Mouse (Mus musculus): ENCODE measurements around the gene Col4a3. TPM values are rescaled to one million over a fixed set of nuclear protein-coding genes. Genes with fewer than 3 reads are reported as not detected.
A peak's percentile ranks its signal among the peaks of the same experiment; 100 is the strongest.

Col4a3 gene
- 0.55 and 0.72 TPM in 2 replicates for polyA plus RNA-seq (2014; fragmentation: Nextera tagmentation; extraction: Ambion mirVana)

GRCm38 (mm10) chr1:82586713-82587399 lies at the start of gene Col4a3, which contains the start of gene Col4a4:
TSS of gene Col4a3 (plus strand) at chr1:82586921.
TSS of gene Col4a4 (minus strand) at chr1:82586849.
- Histone ChIP-seq H3K27me3 (ENCODE audit: control insufficient read depth, insufficient read depth, low read length) (peaks cover 26% of the 10 kb centered on the region), H3K36me3 (ENCODE audit: control insufficient read depth, insufficient read depth, low read length) (no peaks in the 10 kb centered on the region), H3K4me2 (ENCODE audit: low read length) (peak within 1 kb of the TSS; percentile 87), H3K9me3 (ENCODE audit: control insufficient read depth, low read length) (no peaks in the 10 kb centered on the region), H3K4me3 (ENCODE audit: control insufficient read depth in 1 of 2, insufficient read depth in 1 of 2, low read depth in 1 of 2, low read length in 2 of 2) (peak within 1 kb of the TSS; percentile 46 to 48), H3K4me1 (ENCODE audit: control insufficient read depth in 2 of 2, insufficient read depth in 2 of 2, low read length in 2 of 2) (peaks cover 4 to 11% of the 10 kb centered on the region in 2 experiments; a peak in 3 of 4 replicates), H3K27ac (replicated peaks in 1 of 2; ENCODE audit: control insufficient read depth in 1 of 2, insufficient read depth in 1 of 2, low read depth in 2 of 2, low read length in 2 of 2) (no peak within 1 kb of the TSS), H3K9ac (ENCODE audit: low read length) (peak within 1 kb of the TSS; percentile 48)
- WGBS: 3% methylated on average over 33 of the region's 34 CpGs
- ATAC-seq (ENCODE audit: insufficient number of reproducible peaks, insufficient read depth, low FRiP score, low read depth): 0 out of 2 replicates have a peak, but pooled peaks have one; percentile 56

- no peaks in the 10 kb centered on the region for H3K27me3 ChIP-seq (ENCODE audit: control insufficient read depth, insufficient read depth, low read length)
- 73% methylated on average over 3 of the region's 3 CpGs for WGBS
- no peaks in the 10 kb centered on the region for H3K9me3 ChIP-seq (ENCODE audit: control insufficient read depth, low read length)
- no peak overlapping the region for H3K4me3 ChIP-seq (ENCODE audit: control insufficient read depth in 1 of 2, insufficient read depth in 1 of 2, low read depth in 1 of 2, low read length in 2 of 2)
- no peak overlapping the region for H3K4me2 ChIP-seq (ENCODE audit: low read length)
- no peaks in the 10 kb centered on the region for H3K4me1 ChIP-seq (ENCODE audit: control insufficient read depth in 2 of 2, insufficient read depth in 2 of 2, low read length in 2 of 2)
- H3K27ac ChIP-seq (replicated peaks in 1 of 2; ENCODE audit: control insufficient read depth in 1 of 2, insufficient read depth in 1 of 2, low read depth in 2 of 2, low read length in 2 of 2): no peak overlapping the region
- H3K9ac ChIP-seq (ENCODE audit: low read length): no peak overlapping the region
- ATAC-seq (ENCODE audit: insufficient number of reproducible peaks, insufficient read depth, low FRiP score, low read depth): no peak
- no peaks in the 10 kb centered on the region for H3K36me3 ChIP-seq (ENCODE audit: control insufficient read depth, insufficient read depth, low read length)
These were observed 48.9 kb upstream of the Col4a3 start for GRCm38 (mm10) chr1:82537848-82538247.

GRCm38 (mm10) chr1:82540056-82540455 lies 46.7 kb upstream of the Col4a3 start:
- Histone ChIP-seq H3K9me3 (ENCODE audit: control insufficient read depth, low read length) (no peaks in the 10 kb centered on the region), H3K9ac (ENCODE audit: low read length) (no peak overlapping the region), H3K4me3 (ENCODE audit: control insufficient read depth in 1 of 2, insufficient read depth in 1 of 2, low read depth in 1 of 2, low read length in 2 of 2) (no peak overlapping the region), H3K4me2 (ENCODE audit: low read length) (no peak overlapping the region), H3K4me1 (ENCODE audit: control insufficient read depth in 2 of 2, insufficient read depth in 2 of 2, low read length in 2 of 2) (no peaks in the 10 kb centered on the region), H3K27me3 (ENCODE audit: control insufficient read depth, insufficient read depth, low read length) (no peaks in the 10 kb centered on the region), H3K36me3 (ENCODE audit: control insufficient read depth, insufficient read depth, low read length) (no peaks in the 10 kb centered on the region), H3K27ac (replicated peaks in 1 of 2; ENCODE audit: control insufficient read depth in 1 of 2, insufficient read depth in 1 of 2, low read depth in 2 of 2, low read length in 2 of 2) (no peak overlapping the region)
- 71% methylated on average over 5 of the region's 5 CpGs for WGBS
- no peak for ATAC-seq (ENCODE audit: insufficient number of reproducible peaks, insufficient read depth, low FRiP score, low read depth)

GRCm38 (mm10) chr1:82543934-82544333 lies 42.8 kb upstream of the Col4a3 start:
- H3K9me3 ChIP-seq (ENCODE audit: control insufficient read depth, low read length): no peaks in the 10 kb centered on the region
- H3K9ac ChIP-seq (ENCODE audit: low read length): no peak overlapping the region
- H3K36me3 ChIP-seq (ENCODE audit: control insufficient read depth, insufficient read depth, low read length): no peaks in the 10 kb centered on the region
- no peak overlapping the region for H3K27ac ChIP-seq (replicated peaks in 1 of 2; ENCODE audit: control insufficient read depth in 1 of 2, insufficient read depth in 1 of 2, low read depth in 2 of 2, low read length in 2 of 2)
- no peak for ATAC-seq (ENCODE audit: insufficient number of reproducible peaks, insufficient read depth, low FRiP score, low read depth)
- H3K4me2 ChIP-seq (ENCODE audit: low read length): no peak overlapping the region
- WGBS: 89% methylated on average over 2 of the region's 2 CpGs
- H3K4me3 ChIP-seq (ENCODE audit: control insufficient read depth in 1 of 2, insufficient read depth in 1 of 2, low read depth in 1 of 2, low read length in 2 of 2): no peak overlapping the region
- H3K4me1 ChIP-seq (ENCODE audit: control insufficient read depth in 2 of 2, insufficient read depth in 2 of 2, low read length in 2 of 2): no peaks in the 10 kb centered on the region
- no peaks in the 10 kb centered on the region for H3K27me3 ChIP-seq (ENCODE audit: control insufficient read depth, insufficient read depth, low read length)

- Histone ChIP-seq H3K36me3 (ENCODE audit: control insufficient read depth, insufficient read depth, low read length) (no peaks in the 10 kb centered on the region), H3K9me3 (ENCODE audit: control insufficient read depth, low read length) (no peaks in the 10 kb centered on the region), H3K27ac (replicated peaks in 1 of 2; ENCODE audit: control insufficient read depth in 1 of 2, insufficient read depth in 1 of 2, low read depth in 2 of 2, low read length in 2 of 2) (no peak overlapping the region), H3K4me3 (ENCODE audit: control insufficient read depth in 1 of 2, insufficient read depth in 1 of 2, low read depth in 1 of 2, low read length in 2 of 2) (no peak overlapping the region), H3K4me2 (ENCODE audit: low read length) (no peak overlapping the region), H3K4me1 (ENCODE audit: control insufficient read depth in 2 of 2, insufficient read depth in 2 of 2, low read length in 2 of 2) (no peaks in the 10 kb centered on the region), H3K27me3 (ENCODE audit: control insufficient read depth, insufficient read depth, low read length) (no peaks in the 10 kb centered on the region), H3K9ac (ENCODE audit: low read length) (no peak overlapping the region)
- no peak for ATAC-seq (ENCODE audit: insufficient number of reproducible peaks, insufficient read depth, low FRiP score, low read depth)
- WGBS: 79% methylated on average over 6 of the region's 6 CpGs
These were observed 42.1 kb upstream of the Col4a3 start for GRCm38 (mm10) chr1:82544419-82545185.

GRCm38 (mm10) chr1:82545199-82545960 lies 41.3 kb upstream of the Col4a3 start:
- WGBS: 69% methylated on average over 8 of the region's 8 CpGs
- H3K4me2 ChIP-seq (ENCODE audit: low read length): no peak overlapping the region
- no peaks in the 10 kb centered on the region for H3K36me3 ChIP-seq (ENCODE audit: control insufficient read depth, insufficient read depth, low read length)
- no peak overlapping the region for H3K9ac ChIP-seq (ENCODE audit: low read length)
- H3K4me1 ChIP-seq (ENCODE audit: control insufficient read depth in 2 of 2, insufficient read depth in 2 of 2, low read length in 2 of 2): no peaks in the 10 kb centered on the region
- no peak overlapping the region for H3K27ac ChIP-seq (replicated peaks in 1 of 2; ENCODE audit: control insufficient read depth in 1 of 2, insufficient read depth in 1 of 2, low read depth in 2 of 2, low read length in 2 of 2)
- ATAC-seq (ENCODE audit: insufficient number of reproducible peaks, insufficient read depth, low FRiP score, low read depth): no peak
- no peaks in the 10 kb centered on the region for H3K9me3 ChIP-seq (ENCODE audit: control insufficient read depth, low read length)
- H3K4me3 ChIP-seq (ENCODE audit: control insufficient read depth in 1 of 2, insufficient read depth in 1 of 2, low read depth in 1 of 2, low read length in 2 of 2): no peak overlapping the region
- H3K27me3 ChIP-seq (ENCODE audit: control insufficient read depth, insufficient read depth, low read length): no peaks in the 10 kb centered on the region

- H3K27me3 ChIP-seq (ENCODE audit: control insufficient read depth, insufficient read depth, low read length): no peaks in the 10 kb centered on the region
- ATAC-seq (ENCODE audit: insufficient number of reproducible peaks, insufficient read depth, low FRiP score, low read depth): peak; percentile 43; the same call in 1 of the 2 replicates
- H3K9ac ChIP-seq (ENCODE audit: low read length): peak overlapping the region; percentile 2; the same call in 1 of the 2 replicates
- peak overlapping the region; percentile 48 for H3K4me2 ChIP-seq (ENCODE audit: low read length)
- H3K36me3 ChIP-seq (ENCODE audit: control insufficient read depth, insufficient read depth, low read length): no peaks in the 10 kb centered on the region
- 8% methylated on average over 6 of the region's 6 CpGs for WGBS
- no peaks in the 10 kb centered on the region for H3K9me3 ChIP-seq (ENCODE audit: control insufficient read depth, low read length)
- peak overlapping the region in 1 of 2 experiments; percentile 3; a peak in 1 of 4 replicates for H3K27ac ChIP-seq (replicated peaks in 1 of 2; ENCODE audit: control insufficient read depth in 1 of 2, insufficient read depth in 1 of 2, low read depth in 2 of 2, low read length in 2 of 2)
- H3K4me3 ChIP-seq (ENCODE audit: control insufficient read depth in 1 of 2, insufficient read depth in 1 of 2, low read depth in 1 of 2, low read length in 2 of 2): no peak overlapping the region
- peaks cover 4 to 6% of the 10 kb centered on the region in 2 experiments; a peak in 3 of 4 replicates for H3K4me1 ChIP-seq (ENCODE audit: control insufficient read depth in 2 of 2, insufficient read depth in 2 of 2, low read length in 2 of 2)
These were observed 32.3 kb upstream of the Col4a3 start for GRCm38 (mm10) chr1:82554443-82554850.
